Mouse (Mus musculus) kidney, adult 2 months (tissue): ENCODE data around the gene Rnf38. TPM values are rescaled to one million over a fixed set of nuclear protein-coding genes. Genes with fewer than 3 reads are reported as not detected.

ENCODE experiments used
- DNase-seq: peaks from one replicate; pipeline ENCODE4 v3.0.0; 2021
- H3K27ac ChIP-seq: fragments of 200-500 bp; 2 replicates; pipeline ENCODE4 v1.5.1; 2012; ENCODE audit warnings: low read depth, low read length, control low read depth, inconsistent platforms; ENCODE audit not compliant: insufficient read depth
- H3K27me3 ChIP-seq: fragments of 200-500 bp; replicated peaks from 2 replicates; pipeline ENCODE4 v1.6.1; 2012; ENCODE audit warnings: mild to moderate bottlenecking, moderate library complexity, low read length, inconsistent platforms; ENCODE audit not compliant: control insufficient read depth, insufficient read depth
- H3K36me3 ChIP-seq: fragments of 200-500 bp; 2 replicates; pipeline ENCODE4 v1.6.1; 2012; ENCODE audit warnings: mild to moderate bottlenecking, moderate library complexity, low read length, inconsistent platforms; ENCODE audit not compliant: control insufficient read depth, insufficient read depth
- H3K4me1 ChIP-seq: fragments of 200-500 bp; 2 replicates; pipeline ENCODE4 v1.6.1; 2011; ENCODE audit warnings: low read length; ENCODE audit not compliant: control insufficient read depth, insufficient read depth
- H3K4me3 ChIP-seq: fragments of 200-500 bp; 2 replicates; pipeline ENCODE4 v1.5.1; 2011; ENCODE audit warnings: mild to moderate bottlenecking, low read depth, low read length, control low read depth; ENCODE audit not compliant: insufficient read depth
- CTCF ChIP-seq: fragments of 200-500 bp; conservative IDR thresholded peaks from 2 replicates; pipeline ENCODE4 v1.5.1; 2011; ENCODE audit warnings: low read depth, mild to moderate bottlenecking, control low read depth, low read length, moderate library complexity, mixed read lengths; ENCODE audit not compliant: insufficient read depth, insufficient read length
- POLR2A ChIP-seq: fragments of 200-500 bp; IDR thresholded peaks from one replicate; pipeline ENCODE4 v1.6.1; 2011; ENCODE audit warnings: low read depth, low read length, control low read depth
- WGBS: fragments of 180-500 bp; shearing (Covaris S2); methylation state at CpG from one replicate; pipeline ENCODE4 v1.1.7; 2018; 5-methylcytosine and 5-hydroxymethylcytosine counted together
- polyA plus RNA-seq: library from polyadenylated mRNA; depleted of rRNA; stranded (reverse); fragments of >200 nt; gene quantifications from 2 replicates; pipeline ENCODE4 v1.2.3, GENCODE M21; 2012; rRNA removed

Gene Rnf38
- polyA plus RNA-seq, 1 experiment = 69.9 TPM

DNA sequence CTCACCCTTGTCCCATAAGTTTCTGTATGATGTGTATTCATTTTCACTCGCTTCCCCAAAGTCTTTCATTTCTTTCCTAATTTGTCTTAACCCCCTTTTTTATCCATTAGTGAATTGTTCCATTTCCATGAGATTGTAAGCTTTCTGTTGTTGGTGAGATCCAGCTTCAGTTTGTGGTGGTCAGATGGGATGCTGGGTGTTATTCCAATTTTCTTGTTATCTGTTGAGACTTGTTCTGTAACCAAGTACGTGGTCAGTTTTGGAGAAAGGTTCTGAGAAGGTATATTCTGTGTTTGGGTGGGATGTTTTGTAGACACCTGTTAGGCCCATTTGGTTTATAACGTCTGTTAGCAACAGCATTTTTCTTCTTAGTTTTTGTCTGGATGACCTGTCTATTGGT, 148.0 kb downstream of the Rnf38 start:
- DNase-seq = no peak
- WGBS = 97% methylated on average over 3 of the region's 3 CpGs
- H3K27ac ChIP-seq = no peak overlapping the region
- no peaks in the 10 kb centered on the region; the same call in 1 of the 2 replicates for H3K4me1 ChIP-seq
- TF ChIP-seq CTCF (no peak), POLR2A (no peak)
- H3K4me3 ChIP-seq = no peak overlapping the region
- H3K36me3 ChIP-seq = no peaks in the 10 kb centered on the region
- no peaks in the 10 kb centered on the region for H3K27me3 ChIP-seq

- no peak for DNase-seq
- no peak overlapping the region for H3K4me3 ChIP-seq
- no peak overlapping the region for H3K27ac ChIP-seq
- TF ChIP-seq POLR2A (no peak), CTCF (0 out of 2 replicates have a peak, but pooled peaks have one; percentile 12)
- no peaks in the 10 kb centered on the region for H3K27me3 ChIP-seq
- WGBS = 70% methylated on average over 13 of the region's 13 CpGs
- no peaks in the 10 kb centered on the region; the same call in 1 of the 2 replicates for H3K4me1 ChIP-seq
- H3K36me3 ChIP-seq = no peaks in the 10 kb centered on the region
Measured at GRCm38 (mm10) chr4:44084602-44085325, 148.8 kb downstream of the Rnf38 start.

GRCm38 (mm10) chr4:44083945-44084344, 149.6 kb downstream of the Rnf38 start, which contains the start of gene Gne:
Gene Gne, minus strand, starts transcription at chr4:44084177.
- TF ChIP-seq CTCF (no peak), POLR2A (no peak)
- DNase-seq = peak; percentile 49
- 4% methylated on average over 11 of the region's 11 CpGs for WGBS
- Histone ChIP-seq H3K36me3 (no peaks in the 10 kb centered on the region), H3K27me3 (no peaks in the 10 kb centered on the region), H3K27ac (no peak within 1 kb of the TSS), H3K4me1 (no peaks in the 10 kb centered on the region; the same call in 1 of the 2 replicates), H3K4me3 (peak within 1 kb of the TSS; percentile 10)

DNA sequence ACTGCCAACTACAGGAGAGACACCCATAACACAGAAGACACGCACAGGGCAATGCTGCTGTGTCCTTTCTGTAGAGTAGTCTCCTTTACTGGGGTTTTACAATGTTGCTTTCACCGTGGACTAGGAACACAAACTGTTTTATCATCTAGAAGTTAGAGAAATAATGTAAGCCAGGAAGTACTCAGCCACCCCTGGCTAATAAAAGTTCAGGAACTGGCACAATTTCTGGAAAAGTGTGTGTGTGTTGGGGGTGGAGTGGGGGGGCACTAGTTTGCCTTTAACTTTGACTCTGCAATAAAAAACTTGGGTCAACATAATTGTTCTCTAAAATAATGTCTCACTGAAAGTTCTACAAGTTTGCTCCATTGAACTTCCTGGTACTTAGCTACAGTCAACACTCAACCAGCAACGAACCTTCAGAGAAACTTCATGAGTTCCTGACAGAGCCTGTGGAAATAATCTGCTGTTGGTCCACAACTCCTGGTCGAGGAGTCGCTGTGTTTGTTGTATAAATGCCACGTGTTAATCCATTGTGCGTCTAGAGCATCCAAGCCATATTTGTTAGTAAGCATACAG, 155.1 kb downstream of the Rnf38 start:
- Histone ChIP-seq H3K36me3 (no peaks in the 10 kb centered on the region), H3K27me3 (no peaks in the 10 kb centered on the region), H3K4me3 (no peak overlapping the region), H3K27ac (no peak overlapping the region), H3K4me1 (no peaks in the 10 kb centered on the region)
- no peak for DNase-seq
- TF ChIP-seq CTCF (no peak), POLR2A (no peak)
- WGBS = 76% methylated on average over 7 of the region's 7 CpGs

Other genes starting within 250 kb of the Rnf38 start
- gene Clta, start 229.3 kb downstream of the Rnf38 start, polyA plus RNA-seq = 212 and 261 TPM in 2 replicates
- 26.2 and 26.4 TPM in 2 replicates for gene Gne, start 149.6 kb downstream of the Rnf38 start, polyA plus RNA-seq
- gene Melk, start 67.1 kb upstream of the Rnf38 start, polyA plus RNA-seq = 0.15 and 0.39 TPM in 2 replicates